Mouse (Mus musculus) cerebellum, postnatal 14 days (tissue): ENCODE measurements around the gene Btg2.
A peak's percentile ranks its signal among the peaks of the same experiment; 100 is the strongest.

Source experiments
- DNase-seq, 2 experiments: peaks; one replicate each; pipeline ENCODE4 v3.0.0; 2021; ENCODE audit warnings: mixed read lengths in 2 of 2

Gene Btg2

GRCm38 (mm10) chr1:134076789-134077188 is 2.1 kb downstream of the Btg2 start:
- DNase-seq, result peak in 1 of 2 experiments; percentile 36

DNA sequence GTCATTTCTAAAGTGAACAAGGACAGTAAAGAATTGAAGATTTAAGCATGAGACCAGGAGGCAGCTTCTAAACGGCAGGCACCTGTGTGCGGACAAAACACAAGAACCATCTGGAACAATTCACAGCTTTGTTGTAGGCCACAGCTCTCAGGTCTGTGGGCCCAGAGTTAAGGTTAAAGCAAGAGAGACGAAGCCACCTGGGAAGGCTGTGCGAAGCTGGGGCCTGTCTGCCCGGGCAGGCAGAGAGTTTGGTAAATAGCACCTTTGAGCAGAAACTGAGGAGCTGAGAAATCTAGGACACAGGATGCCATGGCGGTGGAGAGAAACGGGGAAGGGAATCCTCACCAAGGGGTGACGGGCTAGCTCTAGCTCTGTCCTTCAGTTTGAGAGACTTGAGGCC is 3.4 kb downstream of the Btg2 start:
- DNase-seq, result no peak

DNA sequence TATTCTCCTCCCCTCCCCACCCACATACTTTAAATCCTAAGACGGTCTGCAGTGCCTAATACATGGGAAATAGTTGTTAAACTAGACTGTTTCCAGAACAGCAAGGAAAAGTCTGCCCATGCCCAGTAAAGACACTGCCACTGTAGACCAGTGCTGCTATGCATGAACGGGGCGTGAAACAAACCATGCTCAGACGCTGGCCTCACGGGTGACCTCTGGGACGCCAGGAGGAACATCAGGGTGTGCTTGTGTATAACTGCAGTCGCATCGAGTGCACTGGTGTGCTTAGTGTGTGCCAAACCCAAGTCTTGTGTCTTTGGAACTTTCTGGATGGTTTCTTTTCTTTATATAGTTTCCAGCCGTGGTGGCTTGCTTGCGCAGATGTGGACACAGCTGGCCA is 4.3 kb downstream of the Btg2 start:
- no peak for DNase-seq

- no peak for DNase-seq
Measured at GRCm38 (mm10) chr1:134074184-134074583, 4.7 kb downstream of the Btg2 start.

DNA sequence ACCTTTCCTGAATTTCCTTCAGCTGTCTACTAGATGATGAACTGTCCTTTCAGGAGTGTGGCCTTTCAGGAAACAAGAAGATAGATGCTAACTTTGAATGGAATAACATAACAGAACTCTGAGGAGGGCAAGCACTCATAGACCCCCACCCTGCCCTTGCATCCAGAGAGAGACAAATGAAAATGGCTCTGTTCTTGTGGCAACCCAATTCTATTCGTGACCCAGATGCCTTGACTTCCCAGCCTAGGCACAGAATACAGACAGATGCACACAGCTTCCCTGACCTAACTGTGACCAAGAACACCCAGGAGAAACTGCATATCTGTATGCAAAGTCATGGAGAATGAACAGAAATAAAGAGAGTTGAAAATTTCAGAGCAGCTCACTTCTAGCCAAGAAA is 5.3 kb downstream of the Btg2 start:
- no peak for DNase-seq

DNA sequence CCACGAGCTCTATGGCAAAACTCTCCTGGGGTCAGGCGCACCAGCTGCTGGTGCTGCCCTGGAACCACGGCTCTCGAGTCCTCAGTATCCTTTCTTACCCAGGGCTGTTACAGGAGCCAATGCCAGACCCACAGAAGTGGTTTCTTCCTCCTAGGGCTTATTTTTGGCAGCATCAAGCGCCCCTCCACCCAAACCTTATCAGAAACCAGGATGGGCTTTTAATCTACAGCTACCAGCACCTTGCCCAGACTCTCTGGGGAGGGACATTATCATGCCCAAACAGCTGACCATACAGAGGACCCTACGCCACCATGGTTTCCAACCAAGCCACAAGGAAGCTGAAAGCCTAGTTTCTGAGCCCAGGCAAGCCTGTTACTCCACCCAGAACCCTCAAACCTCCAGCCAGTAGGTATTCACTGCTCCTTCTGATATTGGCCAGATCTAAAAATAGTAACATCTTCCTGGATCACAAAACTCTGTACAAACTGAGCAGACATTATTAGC is 5.8 kb downstream of the Btg2 start:
- DNase-seq, result no peak

DNA sequence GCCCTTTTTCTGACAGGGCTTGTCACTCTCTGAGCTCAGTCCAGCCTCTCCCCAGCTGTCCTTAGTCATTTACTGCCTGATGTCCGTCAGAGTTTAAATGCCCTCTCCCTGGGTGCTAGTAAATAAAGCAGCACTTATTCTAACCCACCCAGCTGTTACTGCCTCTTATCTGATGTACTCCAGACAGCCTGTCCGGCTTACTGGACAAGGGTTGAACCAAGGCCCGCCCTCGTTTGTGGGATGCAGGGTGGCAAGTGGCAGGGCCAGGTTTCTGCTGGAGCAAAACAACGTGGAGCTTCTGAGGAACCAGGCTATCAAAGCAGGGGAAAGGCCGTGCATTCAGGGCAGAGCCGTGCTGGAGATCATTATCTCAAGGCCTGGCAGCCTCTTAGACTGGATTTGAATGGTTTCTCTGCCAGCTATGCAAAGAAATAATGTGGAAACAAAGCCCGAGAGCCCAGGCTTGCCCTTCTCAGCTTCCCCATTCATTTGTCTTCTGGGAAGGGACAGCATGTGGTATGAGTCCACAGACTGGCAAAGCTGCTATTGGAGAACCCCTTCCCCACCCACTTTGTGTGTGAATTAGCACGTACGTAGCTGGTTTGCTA is 7.4 kb downstream of the Btg2 start:
- DNase-seq, result no peak

GRCm38 (mm10) chr1:134070099-134070669 is 8.7 kb downstream of the Btg2 start:
- DNase-seq, result no peak

DNA sequence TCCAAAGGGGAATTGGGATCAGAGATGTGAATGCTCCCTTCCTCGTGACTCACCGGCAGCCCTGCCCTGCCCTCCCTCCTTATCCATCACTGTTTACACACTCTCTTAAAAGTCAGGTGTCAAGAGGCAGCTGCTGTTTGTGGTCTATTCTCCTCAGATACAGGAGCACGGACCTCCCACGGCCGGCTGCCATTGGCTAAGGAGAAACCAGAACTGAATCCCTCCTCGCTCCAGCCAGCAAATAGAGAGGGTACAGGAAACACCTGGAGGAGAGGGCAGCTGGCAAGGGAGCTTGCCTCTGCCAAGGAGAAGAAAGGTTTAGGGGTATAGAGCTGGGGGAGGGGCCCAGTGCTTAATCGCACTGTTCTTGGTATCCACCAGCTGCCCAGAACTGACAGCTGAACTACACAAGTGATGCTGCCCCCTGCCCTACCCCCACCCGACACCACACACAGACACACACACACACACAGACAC is 11.7 kb downstream of the Btg2 start:
- DNase-seq, result no peak

DNA sequence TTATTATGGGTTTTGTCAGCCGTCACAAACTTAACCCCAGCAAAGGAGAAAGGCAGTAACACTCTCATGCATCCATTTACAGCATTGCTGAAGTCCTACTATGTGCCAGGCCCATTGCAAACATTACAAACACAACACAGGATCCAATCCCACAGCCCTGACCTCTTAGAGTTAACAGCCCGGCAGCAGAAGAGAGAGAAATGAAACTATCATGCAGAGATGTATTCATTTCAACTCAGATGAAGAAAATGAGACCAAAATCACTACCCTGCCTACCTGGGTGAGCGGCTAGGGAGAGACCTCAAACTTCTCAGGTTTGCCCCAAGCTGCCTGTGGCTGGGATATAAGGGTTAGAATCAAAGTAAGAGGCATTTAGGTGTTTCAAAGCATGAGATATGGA is 12.4 kb downstream of the Btg2 start:
- no peak for DNase-seq

GRCm38 (mm10) chr1:134065241-134065809 is 13.6 kb downstream of the Btg2 start:
- DNase-seq, result no peak

GRCm38 (mm10) chr1:134064296-134064831 is 14.6 kb downstream of the Btg2 start:
- no peak for DNase-seq

DNA sequence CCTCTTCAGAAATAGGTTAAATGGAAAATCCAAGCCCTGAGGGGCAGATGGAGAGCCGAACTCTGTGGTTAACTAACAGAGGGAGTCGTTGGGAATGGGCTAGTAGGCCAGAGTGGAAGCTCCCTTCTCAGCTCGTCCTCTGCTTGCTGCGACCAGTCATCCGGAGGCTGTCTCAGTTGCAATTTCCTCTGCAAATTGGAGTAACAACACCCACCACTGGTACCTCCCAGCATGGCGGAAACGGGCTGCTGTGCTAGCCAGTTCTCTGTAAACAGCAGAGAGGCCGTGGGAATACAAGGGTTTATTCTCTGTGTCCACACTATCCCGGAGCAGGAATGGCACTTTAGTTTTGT is 15.2 kb downstream of the Btg2 start:
- peak in 1 of 2 experiments; percentile 39 for DNase-seq

GRCm38 (mm10) chr1:134063086-134063772 is 15.7 kb downstream of the Btg2 start:
- DNase-seq, result peak; percentile 57 to 69

DNA sequence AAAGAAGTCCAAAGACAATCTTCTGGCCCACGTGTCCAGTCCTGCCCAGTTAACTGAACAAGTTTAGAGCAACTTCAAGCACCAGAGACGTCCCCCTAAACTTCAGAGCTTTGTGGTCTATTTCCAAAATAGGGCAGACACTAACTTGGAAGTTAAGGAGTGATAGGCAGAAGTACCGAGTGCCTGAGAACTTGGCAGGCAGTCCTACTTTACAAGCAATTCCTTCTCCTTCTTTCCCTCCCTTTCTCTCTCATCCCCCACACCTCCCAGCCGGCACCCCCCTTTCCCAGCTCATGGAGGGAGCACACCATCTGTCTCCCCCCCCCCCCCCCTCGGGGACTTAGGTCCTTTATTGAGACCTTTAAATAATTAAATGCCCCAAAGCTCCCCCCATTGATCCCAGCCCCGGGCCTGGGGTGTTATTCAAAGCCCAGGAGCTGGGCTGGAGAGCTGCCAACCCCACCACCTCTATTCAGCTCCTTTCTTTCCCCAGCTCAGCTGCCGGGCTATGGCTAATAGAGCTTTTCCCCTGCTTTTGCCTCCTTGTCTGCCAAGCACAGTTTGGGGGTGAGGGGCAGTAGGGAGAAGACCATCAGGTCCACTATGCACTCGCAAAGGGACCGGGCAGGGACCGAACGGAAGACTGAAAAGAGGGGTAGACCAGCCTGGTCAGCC is 16.4 kb downstream of the Btg2 start:
- DNase-seq, result peak; percentile 40 to 61

- DNase-seq, result no peak
Measured at GRCm38 (mm10) chr1:134061915-134062314, 17.0 kb downstream of the Btg2 start.

DNA sequence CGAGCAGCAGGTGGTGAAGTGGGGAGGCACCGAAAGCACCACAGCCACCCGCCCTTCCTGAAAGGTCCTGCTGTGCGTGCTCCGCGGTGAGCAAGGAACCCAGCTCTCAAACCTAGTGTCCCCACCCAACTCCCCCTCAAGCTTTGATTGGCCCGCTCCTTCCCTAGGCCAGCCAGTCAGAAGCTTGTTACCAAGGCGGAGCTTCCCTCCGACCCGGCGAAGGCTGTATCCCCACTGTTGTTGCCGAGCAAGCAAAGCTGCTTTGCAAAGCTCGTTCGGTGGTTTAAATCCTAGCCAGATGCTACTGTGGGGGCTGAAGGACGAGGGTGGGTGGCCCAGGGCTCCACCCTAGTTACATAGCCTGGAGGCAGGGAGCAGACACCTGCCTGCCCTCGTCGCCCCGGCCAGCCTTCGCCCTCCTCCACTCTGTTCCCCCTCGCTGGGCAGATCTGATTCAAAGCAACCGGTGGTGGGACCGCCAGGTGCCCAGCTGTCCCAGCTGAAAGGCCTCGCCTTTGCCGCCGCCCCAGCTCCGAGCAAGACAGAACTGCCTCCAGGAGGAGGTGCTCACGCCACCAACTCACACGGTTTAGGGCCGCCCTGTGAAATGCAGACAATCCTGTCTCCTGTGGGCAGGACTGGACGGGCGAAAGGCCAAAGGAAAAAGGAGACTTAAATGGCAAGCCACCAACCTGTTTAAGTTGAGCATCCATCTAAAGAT is 17.9 kb downstream of the Btg2 start:
- DNase-seq, result peak; percentile 88 to 89

DNA sequence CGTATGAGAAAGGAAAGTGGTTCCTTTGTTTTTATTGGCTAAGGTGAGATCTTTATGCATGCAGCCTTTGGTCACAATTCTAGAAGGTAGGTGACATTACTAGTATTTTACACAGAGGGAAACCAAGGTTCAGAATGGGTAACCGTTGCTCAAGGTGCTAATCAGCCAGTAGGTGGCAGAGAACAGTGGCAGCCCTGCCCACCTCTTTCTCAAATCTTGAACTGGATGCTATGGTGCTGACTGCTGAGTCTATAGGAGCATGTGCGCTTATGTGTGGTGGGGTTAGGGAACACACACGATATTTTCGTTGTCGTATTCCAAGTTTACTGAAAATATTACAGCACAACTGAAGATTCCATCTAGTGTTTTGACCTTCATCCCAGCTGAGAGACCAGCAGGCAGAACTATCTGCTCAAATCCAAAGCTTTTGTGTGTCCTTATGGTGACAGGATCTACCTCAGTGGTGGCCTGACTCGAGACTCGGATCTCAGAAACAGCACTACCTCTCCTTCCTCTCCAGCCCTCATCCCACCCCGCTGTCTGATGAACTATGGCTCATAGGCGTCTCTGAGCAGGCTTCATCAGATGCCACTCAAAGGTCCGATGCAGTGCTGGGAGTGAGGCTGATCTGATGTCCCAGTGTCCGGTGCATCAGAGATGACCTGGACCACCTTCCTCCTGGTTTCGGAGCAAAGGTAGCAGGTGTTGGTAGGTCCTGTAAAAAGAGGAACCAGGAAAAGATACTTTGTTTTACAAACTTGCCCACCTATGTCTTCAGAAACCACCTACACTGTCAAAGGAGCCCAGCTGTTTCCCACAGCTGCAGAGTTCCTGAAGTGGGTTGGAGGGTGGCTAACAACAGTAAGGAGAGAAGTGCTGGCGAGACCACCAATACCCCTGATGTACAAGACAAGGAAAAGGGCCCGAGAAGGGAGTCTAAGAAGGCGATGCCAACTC is 18.9 kb downstream of the Btg2 start:
- peak in 1 of 2 experiments; percentile 40 for DNase-seq

DNA sequence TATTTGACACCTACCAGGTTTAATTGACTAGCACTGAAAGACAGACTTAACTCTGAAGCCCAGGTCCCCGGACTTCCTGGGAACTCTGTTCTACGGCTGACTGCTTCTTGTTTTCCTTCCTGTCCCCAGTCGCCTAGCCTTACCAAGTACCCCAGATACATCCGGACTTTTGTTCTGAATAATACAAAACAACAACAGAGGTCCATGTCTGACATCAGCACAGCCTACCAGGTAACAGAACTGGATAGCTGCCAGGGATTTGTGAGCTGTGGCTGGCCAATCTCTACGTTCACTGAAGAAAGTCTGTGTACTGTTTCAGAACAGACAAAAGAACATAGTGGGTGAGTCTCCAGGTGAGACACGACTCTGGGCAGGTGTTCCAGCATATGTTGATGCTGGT is 20.1 kb downstream of the Btg2 start:
- no peak for DNase-seq

- no peak for DNase-seq
Measured at GRCm38 (mm10) chr1:134057736-134058135, 21.2 kb downstream of the Btg2 start.

- no peak for DNase-seq
Measured at GRCm38 (mm10) chr1:134056285-134056684, 22.6 kb downstream of the Btg2 start.
